Mouse (Mus musculus) brown adipose tissue, adult 24 weeks (tissue): ENCODE measurements at regions not wholly inside any gene's neighbourhood (a gene's known extent, or its start where the extent isn't known, plus 50 kb on each side); places are given as distances from the start of the nearest gene placed in this dataset.

Source experiments
- H3K27ac ChIP-seq: fragments of 200-500 bp; replicated peaks from 2 replicates; pipeline ENCODE4 v1.5.1; 2012; ENCODE audit warnings: low read depth, mild to moderate bottlenecking, low read length
- H3K4me1 ChIP-seq: fragments of 200-500 bp; 2 replicates; pipeline ENCODE4 v1.6.1; 2012; ENCODE audit warnings: low read length, mixed read lengths; ENCODE audit not compliant: control insufficient read depth, insufficient read depth, insufficient read length
- H3K4me3 ChIP-seq: fragments of 200-500 bp; 2 replicates; pipeline ENCODE4 v1.5.1; 2012; ENCODE audit warnings: low read depth, mild to moderate bottlenecking, low read length, moderate library complexity; ENCODE audit not compliant: insufficient read depth

- H3K4me1 ChIP-seq = no peaks in the 10 kb centered on the region
- no peak overlapping the region for H3K27ac ChIP-seq
- H3K4me3 ChIP-seq = no peak overlapping the region
These were observed 60.0 kb upstream of the H2al1a start for GRCm38 (mm10) chrX:11239066-11239465.

- Histone ChIP-seq H3K4me3 (no peak overlapping the region), H3K4me1 (no peaks in the 10 kb centered on the region), H3K27ac (no peak overlapping the region)
These were observed 53.5 kb upstream of the H2al1a start for GRCm38 (mm10) chrX:11245576-11245975.
